ENCODE assay signal across 18 mouse cellular contexts in the genomic region with DNA sequence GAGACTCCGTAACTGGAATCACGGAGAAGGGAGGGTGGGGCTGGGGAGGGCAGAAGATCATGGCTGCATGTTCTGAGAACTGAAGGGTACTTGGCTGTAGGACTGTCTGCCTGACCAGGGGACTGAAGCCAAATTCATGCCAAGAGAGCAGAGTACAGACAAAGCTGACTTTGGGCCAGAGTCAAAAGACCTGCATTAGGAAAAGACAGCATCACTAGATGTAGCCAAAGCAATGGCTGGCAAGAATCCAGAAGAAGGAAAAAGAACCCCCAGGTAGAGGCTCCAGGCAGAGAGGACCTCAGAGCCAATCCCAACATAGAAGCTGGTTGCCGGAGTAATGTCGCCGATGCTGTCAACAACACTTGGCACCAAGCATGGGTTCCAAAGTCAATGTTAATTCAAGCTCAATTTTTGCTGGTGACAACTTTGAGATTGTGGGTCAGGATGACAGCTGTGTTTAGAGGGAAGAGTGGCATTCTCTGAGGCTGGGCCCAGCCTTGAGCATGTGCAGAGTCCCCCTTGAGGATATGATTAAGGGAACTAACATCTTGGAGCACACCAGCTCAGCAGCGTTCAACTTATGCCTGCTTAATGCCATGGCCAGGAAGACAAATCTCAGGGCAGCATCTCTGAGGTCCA.
DNase-seq lines count a peak whose midpoint lies in the region; ATAC-seq and TF ChIP-seq lines count a peak whose summit lies in the region.
"Had no signal": no experiment of that assay in that cellular context is flagged by ENCODE, and none has a peak within 500 bp of the region (broad histone marks: within the 10 kb centered on the region; RNA-seq: fewer than 3 reads in every experiment).

No protein-coding gene starts in this region.

- H3K4me2 ChIP-seq in heart, embryonic 15.5 days, result no peak overlapping the region
- H3K4me2 ChIP-seq in midbrain, embryonic 14.5 days (ENCODE audit: low read length), result no peak overlapping the region
- H3K4me2 ChIP-seq in midbrain, embryonic 15.5 days, result no peak overlapping the region
- H3K4me2 ChIP-seq: embryonic facial prominence, embryonic 15.5 days; forebrain, embryonic 15.5 days; liver, embryonic 15.5 days; stomach, embryonic 15.5 days had no signal

- no peak overlapping the region for H3K9ac ChIP-seq in heart, embryonic 15.5 days
- H3K9ac ChIP-seq in midbrain, embryonic 14.5 days (replicated peaks; ENCODE audit: low read length), result no peak overlapping the region
- no peak overlapping the region for H3K9ac ChIP-seq in midbrain, embryonic 15.5 days
- H3K9ac ChIP-seq: embryonic facial prominence, embryonic 15.5 days; forebrain, embryonic 15.5 days; liver, embryonic 15.5 days; stomach, embryonic 15.5 days had no signal

- 0 out of 2 replicates have a peak, but pooled peaks cover 2% of the 10 kb centered on the region for H3K4me1 ChIP-seq in heart, embryonic 15.5 days (replicated peaks)
- no peaks in the 10 kb centered on the region for H3K4me1 ChIP-seq in kidney, adult 2 months (ENCODE audit: control insufficient read depth, insufficient read depth, low read length)
- no peaks in the 10 kb centered on the region for H3K4me1 ChIP-seq in midbrain, embryonic 14.5 days (ENCODE audit: control insufficient read depth, insufficient read depth, low read length)
- H3K4me1 ChIP-seq in midbrain, embryonic 15.5 days, result no peaks in the 10 kb centered on the region
- H3K4me1 ChIP-seq: embryonic facial prominence, embryonic 15.5 days; forebrain, embryonic 15.5 days; liver, embryonic 15.5 days; stomach, embryonic 15.5 days had no signal

- no peak for TF ChIP-seq CTCF in kidney, adult 2 months (conservative IDR thresholded peaks at IDR 0.05; ENCODE audit: insufficient read depth, insufficient read length, low read depth, low read length)

- ATAC-seq in heart, embryonic 15.5 days (replicated peaks; ENCODE audit: insufficient number of reproducible peaks, insufficient read depth, low FRiP score, low read depth), result 0 out of 2 replicates have a peak, but pooled peaks have one; percentile 50
- ATAC-seq in midbrain, embryonic 14.5 days (ENCODE audit: low FRiP score, low TSS enrichment), result no peak
- no peak for ATAC-seq in midbrain, embryonic 15.5 days (replicated peaks)
- ATAC-seq: forebrain, embryonic 15.5 days; inflammation-experienced regulatory T-cells, adult 6 months had no signal

- DNase-seq in heart, adult 9 months (ENCODE audit: low spot score in 2 of 2), result no peak
- peak; percentile 58 for DNase-seq in kidney, adult 2 months
- no peak for DNase-seq in kidney, adult 11 months
- peak; percentile 18 for DNase-seq in midbrain, embryonic 14.5 days
- no peak for DNase-seq in yolk sac, embryonic 10.5 days (ENCODE audit: low spot score)
- DNase-seq: adrenal gland, adult 8-10 months; cerebellum, adult 8-10 months; gastrocnemius, postnatal 10 days; kidney, postnatal 4 days; thymus, postnatal 25 days had no signal

- no peak for TF ChIP-seq POLR2A in kidney, adult 2 months (IDR thresholded peaks at IDR 0.05; ENCODE audit: low read depth, low read length)

- no peak overlapping the region for H3K4me3 ChIP-seq in heart, embryonic 15.5 days
- no peak overlapping the region for H3K4me3 ChIP-seq in kidney, adult 2 months (ENCODE audit: insufficient read depth, low read depth, low read length)
- no peak overlapping the region for H3K4me3 ChIP-seq in midbrain, embryonic 14.5 days (replicated peaks; ENCODE audit: low read depth, low read length)
- H3K4me3 ChIP-seq in midbrain, embryonic 15.5 days, result no peak overlapping the region
- H3K4me3 ChIP-seq: embryonic facial prominence, embryonic 15.5 days; forebrain, embryonic 15.5 days; liver, embryonic 15.5 days; stomach, embryonic 15.5 days had no signal

- H3K27me3 ChIP-seq in heart, embryonic 15.5 days, result no peaks in the 10 kb centered on the region
- no peaks in the 10 kb centered on the region for H3K27me3 ChIP-seq in kidney, adult 2 months (replicated peaks; ENCODE audit: control insufficient read depth, insufficient read depth, low read length)
- H3K27me3 ChIP-seq in midbrain, embryonic 14.5 days (ENCODE audit: control insufficient read depth, insufficient read depth, low read length), result no peaks in the 10 kb centered on the region
- H3K27me3 ChIP-seq in midbrain, embryonic 15.5 days (replicated peaks), result no peaks in the 10 kb centered on the region
- H3K27me3 ChIP-seq: embryonic facial prominence, embryonic 15.5 days; forebrain, embryonic 15.5 days; liver, embryonic 15.5 days; stomach, embryonic 15.5 days had no signal

- no peaks in the 10 kb centered on the region for H3K36me3 ChIP-seq in heart, embryonic 15.5 days
- H3K36me3 ChIP-seq in kidney, adult 2 months (ENCODE audit: control insufficient read depth, insufficient read depth, low read length), result no peaks in the 10 kb centered on the region
- H3K36me3 ChIP-seq in midbrain, embryonic 14.5 days (ENCODE audit: control insufficient read depth, insufficient read depth, low read length), result no peaks in the 10 kb centered on the region
- no peaks in the 10 kb centered on the region for H3K36me3 ChIP-seq in midbrain, embryonic 15.5 days (replicated peaks)
- H3K36me3 ChIP-seq: embryonic facial prominence, embryonic 15.5 days; forebrain, embryonic 15.5 days; liver, embryonic 15.5 days; stomach, embryonic 15.5 days had no signal

- no peaks in the 10 kb centered on the region for H3K9me3 ChIP-seq in heart, embryonic 15.5 days (replicated peaks)
- H3K9me3 ChIP-seq in midbrain, embryonic 14.5 days (ENCODE audit: control insufficient read depth, low read length), result no peaks in the 10 kb centered on the region
- H3K9me3 ChIP-seq in midbrain, embryonic 15.5 days, result no peaks in the 10 kb centered on the region
- H3K9me3 ChIP-seq: embryonic facial prominence, embryonic 15.5 days; forebrain, embryonic 15.5 days; liver, embryonic 15.5 days; stomach, embryonic 15.5 days had no signal

- no peak overlapping the region for H3K27ac ChIP-seq in heart, embryonic 15.5 days
- H3K27ac ChIP-seq in kidney, adult 2 months (ENCODE audit: insufficient read depth, low read depth, low read length), result no peak overlapping the region
- H3K27ac ChIP-seq in midbrain, embryonic 14.5 days (replicated peaks; ENCODE audit: low read depth, low read length), result no peak overlapping the region
- no peak overlapping the region for H3K27ac ChIP-seq in midbrain, embryonic 15.5 days
- H3K27ac ChIP-seq: embryonic facial prominence, embryonic 15.5 days; forebrain, embryonic 15.5 days; liver, embryonic 15.5 days; macrophage; stomach, embryonic 15.5 days had no signal

- WGBS in heart, embryonic 15.5 days, result 68% methylated on average over 6 of the region's 6 CpGs
- WGBS in kidney, adult 2 months, result 84% methylated on average over 6 of the region's 6 CpGs
- 93% methylated on average over 6 of the region's 6 CpGs for WGBS in midbrain, embryonic 14.5 days
- WGBS in midbrain, embryonic 15.5 days, result 82% methylated on average over 6 of the region's 6 CpGs

Comparison
In these comparisons a context has a peak if more than half of its experiments do, and no peak if none do; other contexts are left out.
1. DNase-seq: peak in kidney, adult 2 months (single experiment) and midbrain, embryonic 14.5 days (single experiment); none in heart, adult 9 months (0 of 2), kidney, adult 11 months (single experiment) and yolk sac, embryonic 10.5 days (single experiment).